15 mouse cellular contexts compared by ENCODE assay signal in genomic region chr16:44011010-44011409, GRCm38 (mm10).
"Had no signal": no experiment of that assay in that cellular context is flagged by ENCODE, and none has a peak within 500 bp of the region (broad histone marks: within the 10 kb centered on the region; RNA-seq: fewer than 3 reads in every experiment).

No protein-coding gene starts in this region.

- H3K27me3 ChIP-seq: intestine, embryonic 15.5 days; limb, embryonic 15.5 days; midbrain, embryonic 13.5 days had no signal

- H3K4me2 ChIP-seq: intestine, embryonic 15.5 days; limb, embryonic 15.5 days; liver, embryonic 11.5 days; lung, embryonic 14.5 days; midbrain, embryonic 13.5 days had no signal

- ATAC-seq: intestine, embryonic 15.5 days; liver, postnatal 0 days; lung, postnatal 0 days; midbrain, embryonic 13.5 days; midbrain, embryonic 16.5 days had no signal

- H3K4me1 ChIP-seq: intestine, embryonic 15.5 days; limb, embryonic 15.5 days; midbrain, embryonic 13.5 days had no signal

- H3K36me3 ChIP-seq: intestine, embryonic 15.5 days; limb, embryonic 15.5 days; midbrain, embryonic 13.5 days had no signal

- H3K27ac ChIP-seq: intestine, embryonic 15.5 days; layer of hippocampus, adult 2 months; limb, embryonic 15.5 days; liver, embryonic 14.5 days; macrophage; midbrain, embryonic 13.5 days had no signal

- H3K9ac ChIP-seq: intestine, embryonic 15.5 days; limb, embryonic 15.5 days; liver, embryonic 14.5 days; liver, postnatal 0 days; lung, embryonic 14.5 days; midbrain, embryonic 13.5 days had no signal

- DNase-seq: kidney, adult 18-20 months; layer of hippocampus, adult 9-11 months; liver, postnatal 0 days; lung, embryonic 14.5 days; thymus, adult 18-20 months; thymus, postnatal 36 days had no signal

- H3K9me3 ChIP-seq: intestine, embryonic 15.5 days; limb, embryonic 15.5 days; midbrain, embryonic 13.5 days had no signal

- H3K4me3 ChIP-seq: intestine, embryonic 15.5 days; layer of hippocampus, adult 2 months; limb, embryonic 15.5 days; midbrain, embryonic 13.5 days had no signal
